Mouse (Mus musculus) midbrain, embryonic 16.5 days (tissue): Measurements from ENCODE around the gene Btn2a2. TPM values are rescaled to one million over a fixed set of nuclear protein-coding genes. Genes with fewer than 3 reads are reported as not detected.

ENCODE experiments used
- ATAC-seq: fragments of 200-750 bp; cut with Nextera tagmentation; 2 replicates; pipeline ENCODE4 v1.8.0; 2017; ENCODE audit warnings: moderate TSS enrichment
- H3K27ac ChIP-seq: fragments of 300-500 bp; sonication (generic); 2 replicates; pipeline ENCODE4 v1.5.1; 2014; ENCODE audit warnings: mild to moderate bottlenecking, low read length, mixed read lengths
- H3K27me3 ChIP-seq: fragments of 300-500 bp; sonication (generic); 2 replicates; pipeline ENCODE4 v1.6.1; 2014; ENCODE audit warnings: low read depth, low read length, mixed read lengths; ENCODE audit not compliant: control insufficient read depth, insufficient read depth
- H3K36me3 ChIP-seq: fragments of 300-500 bp; sonication (generic); 2 replicates; pipeline ENCODE4 v1.6.1; 2014; ENCODE audit warnings: mild to moderate bottlenecking, low read length, moderate library complexity, mixed read lengths; ENCODE audit not compliant: control insufficient read depth, insufficient read depth
- H3K4me1 ChIP-seq: fragments of 300-500 bp; sonication (generic); 2 replicates; pipeline ENCODE4 v1.6.1; 2014; ENCODE audit warnings: mild to moderate bottlenecking, low read length, mixed read lengths; ENCODE audit not compliant: control insufficient read depth, insufficient read depth
- H3K4me2 ChIP-seq: fragments of 300-500 bp; sonication (generic); 2 replicates; pipeline ENCODE4 v1.6.1; 2014; ENCODE audit warnings: mild to moderate bottlenecking, low read length, mixed read lengths
- H3K4me3 ChIP-seq: fragments of 300-500 bp; sonication (generic); 2 replicates; pipeline ENCODE4 v1.5.1; 2014; ENCODE audit warnings: low read depth, mild to moderate bottlenecking, low read length, moderate library complexity, mixed read lengths
- H3K9ac ChIP-seq: fragments of 300-500 bp; sonication (generic); 2 replicates; pipeline ENCODE4 v1.6.1; 2014; ENCODE audit warnings: low read depth, low read length, mixed read lengths
- H3K9me3 ChIP-seq: fragments of 300-500 bp; sonication (generic); replicated peaks from 2 replicates; pipeline ENCODE4 v1.6.1; 2014; ENCODE audit warnings: mild to moderate bottlenecking, low read length, mixed read lengths; ENCODE audit not compliant: control insufficient read depth, poor library complexity, severe bottlenecking
- WGBS: fragments of 180-500 bp; shearing (Covaris S2); extraction: QIAGEN DNeasy Blood & Tissue Kit; methylation state at CpG from one replicate; pipeline ENCODE4 v1.1.7; 2014; 5-methylcytosine and 5-hydroxymethylcytosine counted together
- polyA plus RNA-seq: library from polyadenylated mRNA; unstranded; fragments of >200 nt; fragmentation: Nextera tagmentation; extraction: Ambion mirVana; gene quantifications from 2 replicates; pipeline ENCODE4 v1.2.1, GENCODE M21; 2015

Gene Btn2a2
- polyA plus RNA-seq, 1 experiment from 2014 or later = not detected

GRCm38 (mm10) chr13:23501511-23501910 lies 12.9 kb upstream of the Btn2a2 start:
- ATAC-seq = no peak
- H3K27me3 ChIP-seq = peaks cover 8% of the 10 kb centered on the region; the same call in 1 of the 2 replicates
- WGBS = 24% methylated on average over 5 of the region's 5 CpGs
- H3K4me1 ChIP-seq = peaks cover 8% of the 10 kb centered on the region; the same call in 1 of the 2 replicates
- H3K36me3 ChIP-seq = no peaks in the 10 kb centered on the region
- H3K27ac ChIP-seq = no peak overlapping the region
- H3K4me2 ChIP-seq = no peak overlapping the region
- no peaks in the 10 kb centered on the region for H3K9me3 ChIP-seq
- H3K9ac ChIP-seq = no peak overlapping the region
- H3K4me3 ChIP-seq = no peak overlapping the region

GRCm38 (mm10) chr13:23500424-23501200 lies 12.0 kb upstream of the Btn2a2 start:
- Histone ChIP-seq H3K9me3 (no peaks in the 10 kb centered on the region), H3K4me3 (no peak overlapping the region), H3K4me2 (no peak overlapping the region), H3K27ac (no peak overlapping the region), H3K27me3 (peaks cover 8% of the 10 kb centered on the region; the same call in 1 of the 2 replicates), H3K36me3 (no peaks in the 10 kb centered on the region), H3K4me1 (peaks cover 7% of the 10 kb centered on the region; the same call in 1 of the 2 replicates), H3K9ac (no peak overlapping the region)
- 1% methylated on average over 17 of the region's 17 CpGs for WGBS
- ATAC-seq = peak; percentile 62; the same call in 1 of the 2 replicates

GRCm38 (mm10) chr13:23499943-23500342 lies 11.3 kb upstream of the Btn2a2 start:
- no peak overlapping the region for H3K4me3 ChIP-seq
- peaks cover 8% of the 10 kb centered on the region; the same call in 1 of the 2 replicates for H3K27me3 ChIP-seq
- 0 out of 2 replicates have a peak, but pooled peaks cover 6% of the 10 kb centered on the region for H3K4me1 ChIP-seq
- no peak overlapping the region for H3K9ac ChIP-seq
- no peak overlapping the region for H3K4me2 ChIP-seq
- H3K9me3 ChIP-seq = no peaks in the 10 kb centered on the region
- no peak overlapping the region for H3K27ac ChIP-seq
- no peak for ATAC-seq
- H3K36me3 ChIP-seq = no peaks in the 10 kb centered on the region
- 9% methylated on average over 7 of the region's 7 CpGs for WGBS

GRCm38 (mm10) chr13:23498653-23499052 lies 10.0 kb upstream of the Btn2a2 start:
- H3K9me3 ChIP-seq = no peaks in the 10 kb centered on the region
- H3K36me3 ChIP-seq = no peaks in the 10 kb centered on the region
- peak overlapping the region; percentile 43 for H3K4me2 ChIP-seq
- ATAC-seq = no peak
- peak overlapping the region; percentile 31 for H3K4me3 ChIP-seq
- H3K27me3 ChIP-seq = peaks cover 8% of the 10 kb centered on the region; the same call in 1 of the 2 replicates
- H3K4me1 ChIP-seq = 0 out of 2 replicates have a peak, but pooled peaks cover 6% of the 10 kb centered on the region
- H3K9ac ChIP-seq = no peak overlapping the region
- H3K27ac ChIP-seq = no peak overlapping the region
- WGBS = 8% methylated on average over 10 of the region's 10 CpGs

DNA sequence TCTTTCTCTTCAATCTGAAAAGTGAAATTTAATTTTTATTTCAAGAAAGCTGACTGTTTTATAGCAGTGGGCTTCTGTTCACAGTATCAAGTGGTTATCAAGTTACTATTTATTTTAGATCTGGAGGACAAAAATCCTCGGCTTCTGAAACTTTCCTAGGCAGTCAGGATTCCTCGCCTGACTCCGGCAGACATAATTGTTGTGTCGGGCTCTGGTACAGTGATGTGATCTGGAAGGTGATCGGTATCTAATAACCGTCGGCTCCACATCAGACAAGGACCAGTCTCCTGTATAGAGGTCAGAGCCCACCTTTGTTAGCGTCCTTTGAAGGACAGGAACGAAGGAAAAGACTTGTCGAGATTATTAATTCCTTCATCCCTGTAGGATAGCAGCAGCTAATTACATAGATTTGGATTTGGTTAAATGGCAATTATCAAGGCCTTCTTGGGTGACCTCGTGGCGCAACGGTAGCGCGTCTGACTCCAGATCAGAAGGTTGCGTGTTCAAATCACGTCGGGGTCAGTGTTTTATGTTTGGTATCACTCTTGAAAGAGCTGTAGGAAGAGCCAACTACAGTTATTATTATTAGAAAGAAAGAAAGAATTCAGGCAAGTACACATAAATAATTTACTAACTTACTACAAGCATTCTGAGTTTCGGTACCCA lies 9.1 kb upstream of the Btn2a2 start:
- Histone ChIP-seq H3K9me3 (no peaks in the 10 kb centered on the region), H3K27me3 (peaks cover 8% of the 10 kb centered on the region; the same call in 1 of the 2 replicates), H3K4me3 (peak overlapping the region; percentile 31), H3K36me3 (no peaks in the 10 kb centered on the region), H3K27ac (no peak overlapping the region), H3K9ac (no peak overlapping the region), H3K4me2 (peak overlapping the region; percentile 43), H3K4me1 (0 out of 2 replicates have a peak, but pooled peaks cover 6% of the 10 kb centered on the region)
- ATAC-seq = no peak
- WGBS = 4% methylated on average over 19 of the region's 19 CpGs

- 79% methylated on average over 6 of the region's 6 CpGs for WGBS
- no peak overlapping the region for H3K9ac ChIP-seq
- peaks cover 8% of the 10 kb centered on the region; the same call in 1 of the 2 replicates for H3K27me3 ChIP-seq
- H3K4me2 ChIP-seq = no peak overlapping the region
- no peak overlapping the region for H3K4me3 ChIP-seq
- no peaks in the 10 kb centered on the region for H3K36me3 ChIP-seq
- H3K4me1 ChIP-seq = peaks cover 12% of the 10 kb centered on the region
- H3K27ac ChIP-seq = no peak overlapping the region
- H3K9me3 ChIP-seq = no peaks in the 10 kb centered on the region
- no peak for ATAC-seq
Observed at GRCm38 (mm10) chr13:23495526-23495925, 6.9 kb upstream of the Btn2a2 start.

DNA sequence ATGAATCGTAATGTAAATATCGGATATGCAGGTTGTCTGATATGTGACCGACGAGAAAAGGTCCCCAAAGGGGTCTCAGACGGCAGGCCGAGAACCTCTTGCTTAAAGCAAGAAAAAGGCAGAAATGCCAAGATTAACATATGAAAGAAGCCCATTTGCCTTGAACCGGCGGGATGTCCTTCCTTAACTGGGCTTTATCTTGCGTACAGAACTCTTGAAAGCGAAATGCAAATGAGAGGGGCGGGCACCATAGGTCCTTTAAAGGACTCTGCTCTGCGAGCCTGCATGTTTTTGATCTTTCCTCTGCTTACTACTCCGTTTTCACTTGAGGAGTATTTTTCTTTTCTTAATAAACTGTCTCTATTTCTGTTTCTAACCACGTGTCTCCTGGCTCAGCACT lies 3.3 kb upstream of the Btn2a2 start:
- 3% methylated on average over 14 of the region's 14 CpGs for WGBS

DNA sequence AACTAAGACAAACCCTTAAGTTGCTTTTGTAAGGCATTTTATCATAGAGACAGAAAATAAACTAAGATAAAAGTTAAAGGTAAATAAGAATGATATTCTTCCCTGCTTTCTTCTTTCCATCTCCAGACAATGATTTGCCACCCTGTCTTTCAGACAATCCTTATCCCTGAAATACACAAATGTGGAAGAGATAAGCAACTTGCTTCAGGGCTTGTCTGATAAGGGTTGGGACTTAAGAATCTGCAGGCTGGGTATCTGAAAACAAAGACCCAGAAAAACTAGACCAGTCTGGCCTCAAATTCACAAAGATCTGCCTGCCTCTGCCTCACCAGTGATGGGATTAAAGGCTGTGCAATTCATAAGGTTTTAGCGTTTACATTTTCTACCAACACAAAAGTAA lies 2.6 kb upstream of the Btn2a2 start:
- Histone ChIP-seq H3K9me3 (no peaks in the 10 kb centered on the region), H3K4me2 (no peak overlapping the region), H3K9ac (no peak overlapping the region), H3K4me3 (no peak overlapping the region), H3K36me3 (no peaks in the 10 kb centered on the region), H3K27ac (no peak overlapping the region), H3K4me1 (peaks cover 11% of the 10 kb centered on the region), H3K27me3 (no peaks in the 10 kb centered on the region)
- no peak for ATAC-seq
- 19% methylated on average over 1 of the region's 1 CpGs for WGBS

More for the DNA sequence above, 3.3 kb upstream of the Btn2a2 start:
- Histone ChIP-seq H3K9me3 (no peaks in the 10 kb centered on the region), H3K36me3 (no peaks in the 10 kb centered on the region), H3K27ac (no peak overlapping the region), H3K9ac (peak overlapping the region; percentile 34; the same call in 1 of the 2 replicates), H3K27me3 (no peaks in the 10 kb centered on the region), H3K4me3 (peak overlapping the region; percentile 18), H3K4me1 (peaks cover 11% of the 10 kb centered on the region), H3K4me2 (peak overlapping the region; percentile 52)
- ATAC-seq = no peak

- no peak overlapping the region for H3K27ac ChIP-seq
- WGBS = 66% methylated on average over 1 of the region's 1 CpGs
- H3K4me1 ChIP-seq = peaks cover 11% of the 10 kb centered on the region
- no peak overlapping the region for H3K9ac ChIP-seq
- no peaks in the 10 kb centered on the region for H3K36me3 ChIP-seq
- ATAC-seq = no peak
- H3K27me3 ChIP-seq = no peaks in the 10 kb centered on the region
- H3K4me2 ChIP-seq = no peak overlapping the region
- H3K9me3 ChIP-seq = no peaks in the 10 kb centered on the region
- H3K4me3 ChIP-seq = no peak overlapping the region
Observed at GRCm38 (mm10) chr13:23490863-23491262, 2.2 kb upstream of the Btn2a2 start.
